Mouse (Mus musculus): Measurements from ENCODE around the gene Ccdc88b. TPM values are rescaled to one million over a fixed set of nuclear protein-coding genes. Genes with fewer than 3 reads are reported as not detected.

Ccdc88b gene
- polyA plus RNA-seq, 1 experiment, result 102 TPM

DNA sequence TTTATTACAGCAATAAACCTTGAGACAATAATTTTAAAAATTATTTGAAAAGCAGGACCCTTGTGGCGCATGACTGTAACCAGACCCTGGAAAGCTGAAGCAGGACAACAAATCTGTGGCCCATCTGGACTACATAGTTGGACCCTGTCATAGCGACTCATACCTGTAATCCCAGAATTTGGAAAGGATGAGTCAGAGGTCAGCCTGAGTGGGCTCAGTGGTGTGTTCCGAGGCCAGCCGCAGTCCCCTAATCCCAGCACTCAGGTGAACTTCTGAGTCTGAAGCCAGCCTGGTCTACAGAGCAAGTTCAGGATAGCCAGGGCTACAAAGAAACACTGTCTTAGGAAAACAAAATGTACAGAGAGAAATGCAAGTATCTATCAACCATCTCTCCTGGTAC is 3.4 kb upstream of the Ccdc88b start:
- TF ChIP-seq GATA1 (IDR thresholded peaks at IDR 0.05; ENCODE audit: low read length), result no peak

DNA sequence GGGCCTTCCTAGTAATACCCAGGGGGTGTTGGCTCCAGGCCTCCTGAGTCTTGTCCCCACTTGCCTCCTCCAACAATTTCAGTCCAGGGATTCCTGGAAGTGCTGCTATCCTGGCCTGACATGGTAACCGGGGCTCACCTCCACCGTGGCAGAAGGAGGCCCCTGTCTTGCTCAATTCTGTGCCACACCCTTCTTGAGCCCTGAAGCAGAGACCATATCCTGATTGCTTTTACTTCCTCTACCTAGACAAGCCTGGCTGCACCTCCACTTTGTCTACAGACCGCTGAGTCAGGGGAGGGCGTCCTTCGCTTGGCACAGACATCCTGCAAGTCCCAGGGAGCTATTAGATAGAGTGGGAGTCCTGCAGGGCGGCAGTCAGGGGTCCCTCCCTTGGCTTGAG is 2.7 kb upstream of the Ccdc88b start:
- TF ChIP-seq GATA1 (IDR thresholded peaks at IDR 0.05; ENCODE audit: low read length), result no peak

DNA sequence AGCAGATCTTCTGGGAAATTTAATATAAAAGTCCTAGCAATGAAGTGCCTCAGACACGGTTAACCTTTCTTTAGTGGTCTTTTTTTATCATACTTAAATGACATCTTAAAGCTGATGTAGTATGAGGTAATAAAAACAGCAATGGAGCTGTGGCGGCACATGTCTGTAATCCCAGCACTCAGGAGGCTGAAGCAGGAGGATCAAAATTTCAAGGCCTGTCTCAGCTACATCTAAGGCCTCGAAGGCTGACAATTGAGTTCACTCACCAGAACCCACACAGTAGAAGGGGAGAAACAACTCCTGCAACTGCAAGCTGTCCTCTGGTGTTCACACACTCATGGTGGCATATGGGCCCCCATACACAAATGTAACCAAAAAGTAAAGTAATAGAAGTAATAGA is 2.0 kb upstream of the Ccdc88b start:
- TF ChIP-seq GATA1 (IDR thresholded peaks at IDR 0.05; ENCODE audit: low read length), result no peak

DNA sequence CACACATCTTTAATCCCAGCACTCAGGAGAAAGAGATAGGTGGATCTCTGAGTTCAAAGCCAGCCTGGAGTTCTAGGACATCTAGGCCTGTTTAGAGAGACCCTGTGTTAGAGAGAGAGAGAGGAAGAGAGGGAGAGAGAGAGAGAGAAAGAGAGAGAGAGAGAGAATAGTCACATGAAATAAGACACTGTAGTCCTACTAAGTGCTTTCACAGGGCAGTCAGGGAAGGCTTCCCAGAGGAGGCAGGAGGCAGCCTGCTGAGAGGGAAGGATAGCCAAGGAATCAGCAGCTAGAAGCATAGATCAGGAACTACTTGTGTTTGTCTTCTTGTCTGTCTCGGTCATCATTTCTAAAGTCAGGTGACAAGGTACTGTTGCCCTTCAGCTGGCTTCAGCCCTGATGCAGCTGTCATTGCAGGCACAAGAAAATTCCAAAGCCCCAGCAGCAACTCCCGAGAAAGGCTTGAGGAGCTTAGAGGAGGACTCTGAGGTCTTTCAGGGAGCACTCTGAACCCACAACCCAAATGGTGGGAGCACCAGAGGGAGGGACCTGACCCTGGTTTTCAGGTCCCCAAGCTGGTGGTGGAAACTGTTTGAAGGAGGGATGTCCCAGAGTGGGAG is 1.1 kb upstream of the Ccdc88b start:
- TF ChIP-seq GATA1 (IDR thresholded peaks at IDR 0.05; ENCODE audit: low read length), result no peak

DNA sequence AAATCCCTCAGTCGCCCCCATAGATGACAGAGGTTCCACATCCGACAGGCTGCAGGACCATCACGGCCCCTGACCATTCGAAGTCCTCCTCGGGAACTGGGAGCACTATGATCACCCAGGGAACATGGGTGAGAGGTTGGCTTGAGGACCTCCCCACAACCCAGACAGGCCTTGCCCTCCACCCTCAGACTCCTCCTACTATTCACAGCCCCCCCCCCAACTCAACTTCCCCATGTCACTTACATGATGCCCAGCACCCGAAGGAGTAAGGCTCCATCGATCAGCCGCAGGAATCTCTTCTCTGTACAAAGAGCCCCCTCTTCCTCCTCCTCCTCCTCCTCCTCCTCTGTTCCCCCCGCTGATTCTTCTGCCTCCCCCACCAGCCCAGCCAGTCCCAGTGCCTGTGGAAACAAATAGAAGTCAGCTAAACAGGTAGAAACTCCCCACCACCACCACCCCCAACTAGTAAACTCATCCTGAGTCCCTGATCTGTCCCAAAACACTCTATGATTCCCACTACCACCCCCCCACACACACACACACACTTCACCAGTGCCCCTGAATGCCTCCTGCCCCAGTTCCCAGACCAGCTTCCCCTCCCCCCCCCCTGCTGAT is 513 bp downstream of the Ccdc88b start:
- no peak for TF ChIP-seq GATA1 (IDR thresholded peaks at IDR 0.05; ENCODE audit: low read length)

DNA sequence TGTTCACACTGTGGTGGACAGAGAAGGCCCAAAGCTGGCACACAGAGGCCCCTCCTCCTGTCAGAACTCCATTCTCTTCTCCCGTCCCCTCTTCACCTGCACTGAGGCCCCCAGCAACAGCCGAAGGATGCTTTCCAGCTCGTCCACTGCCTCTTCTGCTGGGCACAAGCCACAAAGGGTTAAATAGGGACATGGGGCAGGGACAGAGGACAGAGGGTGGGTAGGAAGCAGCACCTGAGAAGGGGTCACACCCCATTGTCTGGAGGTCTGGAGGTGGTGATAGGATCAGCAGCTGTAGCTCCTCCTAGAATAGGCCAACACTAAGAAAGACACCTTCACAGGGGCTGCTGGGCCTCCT is 1.0 kb downstream of the Ccdc88b start:
- TF ChIP-seq GATA1 (IDR thresholded peaks at IDR 0.05; ENCODE audit: low read length), result no peak

DNA sequence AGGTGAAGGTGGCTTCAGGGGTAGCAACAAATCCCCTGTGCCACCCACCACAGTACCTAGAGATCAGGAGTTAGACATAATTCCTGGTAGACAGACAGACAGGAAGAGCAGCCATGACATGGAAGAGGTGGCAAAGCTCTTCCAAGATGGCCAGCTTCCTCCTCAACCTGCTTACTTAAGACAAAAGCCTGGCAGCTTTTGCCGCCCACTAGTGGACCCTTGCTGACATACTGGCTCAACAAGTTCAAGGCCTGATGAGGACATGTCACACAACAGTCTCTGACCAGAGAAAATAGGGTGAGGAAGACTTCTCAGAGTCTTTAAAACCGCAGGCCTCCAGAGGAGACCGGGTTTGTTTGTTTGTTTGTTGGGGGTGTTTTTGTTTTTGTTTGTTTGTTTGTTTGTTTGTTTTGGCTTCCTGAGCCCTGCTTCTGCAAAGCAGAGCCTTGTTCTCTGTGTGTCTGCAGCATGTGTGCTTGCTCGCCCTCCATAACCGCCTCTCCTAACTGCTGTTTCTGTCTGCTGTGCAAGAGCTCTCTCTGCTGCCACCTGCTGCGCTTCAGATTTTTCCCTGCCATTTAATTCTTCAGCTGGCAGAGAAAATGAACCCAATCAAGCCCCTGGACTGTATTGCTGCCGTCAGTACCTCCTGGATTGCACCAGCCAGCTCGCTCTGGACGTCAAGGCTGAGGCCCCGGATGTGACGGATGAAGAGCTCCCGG is 1.6 kb downstream of the Ccdc88b start:
- TF ChIP-seq GATA1 (IDR thresholded peaks at IDR 0.05; ENCODE audit: low read length), result no peak

DNA sequence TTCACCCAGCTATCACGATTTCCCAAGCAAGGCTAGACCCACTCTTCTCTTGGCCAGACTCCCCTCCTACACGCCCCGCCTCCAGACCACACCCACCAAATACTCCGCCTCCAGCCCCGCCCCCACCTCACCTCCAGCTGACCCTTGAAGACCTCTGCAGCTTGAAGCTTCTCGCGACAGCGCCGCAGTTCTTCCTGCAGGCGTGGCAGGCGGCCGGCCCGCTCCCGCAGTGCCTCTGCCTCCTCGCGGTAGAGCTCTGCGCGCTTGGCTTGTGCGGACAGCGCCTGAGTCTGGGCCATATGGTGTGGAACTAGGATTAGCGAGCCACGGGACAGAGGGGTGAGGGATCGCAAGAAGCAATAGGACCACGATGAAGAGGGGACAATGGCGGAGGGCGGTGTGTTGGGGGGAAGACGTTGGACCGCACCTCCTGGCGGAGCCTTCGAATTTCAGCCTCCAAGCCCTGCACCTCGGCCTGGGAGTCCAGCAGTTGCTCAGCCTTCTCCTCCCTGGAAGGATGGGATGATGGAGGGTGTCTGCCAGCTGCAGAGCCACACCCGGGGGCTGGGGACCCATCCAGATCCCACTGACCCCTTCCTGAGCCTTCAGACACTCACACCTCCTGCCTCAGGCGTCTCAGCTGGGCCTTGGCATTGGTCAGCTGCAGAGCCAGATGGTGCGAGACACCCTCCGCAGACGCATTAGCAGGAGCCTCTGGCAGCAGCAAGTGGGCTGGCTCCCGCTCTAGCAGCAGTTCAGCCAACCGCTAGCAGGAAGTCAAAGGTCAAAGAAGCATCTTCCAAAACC is 2.6 kb downstream of the Ccdc88b start:
- no peak for TF ChIP-seq GATA1 (IDR thresholded peaks at IDR 0.05; ENCODE audit: low read length)

DNA sequence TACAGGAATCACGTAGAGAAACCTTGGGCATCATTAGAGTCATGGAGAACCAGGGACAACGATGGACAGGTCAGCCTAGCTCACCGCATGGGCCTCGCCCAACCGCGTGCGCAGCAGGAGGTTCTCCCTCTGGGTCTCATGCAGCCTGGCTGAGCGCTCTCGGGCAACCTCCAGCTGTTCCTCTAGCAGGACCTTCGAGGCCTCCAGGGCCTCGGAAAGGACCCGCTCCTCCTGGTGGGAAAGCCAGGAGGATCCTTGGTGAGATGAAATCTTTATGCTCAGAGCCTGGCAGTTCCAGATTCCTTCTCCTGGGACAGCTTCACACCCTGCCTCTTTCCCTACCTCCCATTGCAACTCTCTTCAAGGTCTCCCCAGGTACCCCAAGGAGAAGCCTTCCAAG is 3.4 kb downstream of the Ccdc88b start:
- no peak for TF ChIP-seq GATA1 (IDR thresholded peaks at IDR 0.05; ENCODE audit: low read length)

DNA sequence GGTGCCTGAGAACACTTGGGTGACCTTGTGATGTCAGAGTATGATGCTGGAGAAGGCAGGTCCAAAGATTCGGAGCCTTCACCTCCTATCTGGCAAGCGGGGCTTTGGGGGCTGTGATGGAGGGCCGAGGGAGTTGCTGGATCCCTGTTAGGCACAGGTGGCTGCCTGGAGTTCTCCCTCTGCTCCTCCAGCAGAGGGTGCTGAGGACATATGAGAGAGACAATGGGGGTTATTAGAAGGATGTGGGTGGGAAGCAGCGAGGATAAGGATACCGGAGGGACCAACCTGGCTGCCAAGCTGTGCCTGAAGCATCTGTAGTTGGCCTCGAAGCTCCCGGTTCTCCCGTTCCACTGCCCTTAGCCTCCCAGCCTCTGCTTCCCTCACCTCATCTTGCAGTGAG is 4.1 kb downstream of the Ccdc88b start:
- no peak for TF ChIP-seq GATA1 (IDR thresholded peaks at IDR 0.05; ENCODE audit: low read length)

DNA sequence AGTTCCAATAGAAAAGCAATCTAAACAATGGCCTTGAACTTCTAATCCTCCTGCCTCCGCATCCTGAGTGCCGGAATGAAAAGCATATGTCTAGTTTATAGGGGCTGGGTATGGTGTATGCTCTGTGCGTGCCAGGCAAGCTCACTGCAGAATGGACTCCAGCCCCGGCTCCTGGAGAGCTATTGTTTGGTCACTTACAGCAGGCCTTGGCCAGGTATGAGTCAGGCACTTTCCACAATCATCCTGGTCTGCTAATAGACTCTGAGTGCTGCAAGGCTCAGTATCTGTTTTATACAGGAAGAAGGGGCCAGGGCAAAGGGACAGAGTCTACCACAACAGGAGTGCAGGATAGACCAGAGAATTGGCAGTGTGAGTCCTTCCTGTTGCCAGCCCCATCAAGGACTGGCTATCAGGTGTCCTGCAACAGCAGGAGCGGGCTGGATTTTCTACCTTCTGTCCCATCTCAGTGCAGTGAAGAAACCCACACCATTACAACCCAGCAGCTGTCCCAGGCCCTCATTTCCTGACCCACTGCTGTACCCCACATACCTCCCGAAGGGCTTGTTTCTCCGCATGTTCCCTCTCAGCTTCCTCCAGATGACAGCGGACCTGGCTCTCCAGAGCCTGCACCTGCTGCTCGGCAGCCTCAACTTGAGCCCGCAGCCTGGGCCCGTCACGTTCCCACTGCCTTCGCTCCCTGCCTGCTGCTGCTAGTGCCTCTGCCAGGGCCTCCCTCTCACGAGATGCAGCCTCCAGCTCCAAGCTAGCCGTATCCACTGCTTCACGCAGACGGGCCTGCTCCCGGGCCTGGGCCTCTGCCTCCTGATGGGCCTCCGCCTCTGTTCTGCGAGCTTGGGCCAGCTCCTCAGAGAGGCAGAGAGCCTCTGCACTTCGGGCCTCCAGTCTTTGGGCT is 5.4 kb downstream of the Ccdc88b start:
- no peak for TF ChIP-seq GATA1 (IDR thresholded peaks at IDR 0.05; ENCODE audit: low read length)

DNA sequence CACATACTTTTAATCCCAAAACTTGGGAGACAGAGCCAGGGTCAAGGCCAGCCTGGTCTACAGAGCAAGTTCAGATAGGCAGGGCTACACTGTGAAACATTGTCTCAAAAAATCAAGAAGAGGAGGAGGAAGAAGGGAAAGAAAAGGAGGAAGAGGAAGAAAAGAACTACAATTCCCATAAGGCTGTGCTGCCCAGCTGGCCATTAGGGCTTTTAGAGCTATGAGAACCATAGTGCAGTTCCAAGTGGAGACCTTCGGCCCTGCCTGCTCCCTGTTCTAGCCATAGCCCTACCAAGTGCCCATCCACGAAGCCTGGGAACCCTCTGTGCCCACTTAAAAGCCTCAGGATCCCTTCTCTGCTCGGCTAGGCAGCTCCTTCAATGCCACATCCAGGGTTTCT is 6.5 kb downstream of the Ccdc88b start:
- TF ChIP-seq GATA1 (IDR thresholded peaks at IDR 0.05; ENCODE audit: low read length), result no peak

DNA sequence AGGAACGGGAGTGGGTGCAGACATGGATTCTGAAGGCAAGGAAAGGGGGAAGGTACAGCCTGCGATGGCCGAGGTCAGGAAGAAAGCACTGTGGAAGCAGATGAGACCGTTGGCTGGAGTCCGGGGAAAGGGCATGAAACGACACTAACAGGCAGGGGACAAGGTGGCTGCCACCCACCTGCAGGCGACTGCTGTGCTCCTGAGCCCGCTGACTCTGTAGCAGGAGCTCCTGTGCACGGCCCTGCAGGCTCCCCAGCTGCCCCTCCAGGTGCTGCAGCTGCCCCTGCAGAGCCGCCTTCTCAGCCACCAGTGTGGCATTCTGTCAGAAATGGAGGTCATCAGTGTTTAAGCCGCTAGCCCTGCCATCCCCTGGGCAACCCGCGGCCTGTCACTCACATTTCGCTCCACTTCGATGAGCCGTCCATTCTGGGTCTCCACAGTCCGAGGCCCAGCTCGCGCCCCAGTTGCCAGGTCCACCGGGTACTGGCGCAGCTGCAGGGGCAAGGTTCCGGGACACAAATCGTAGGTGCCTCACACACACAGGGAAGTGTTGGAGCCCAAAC is 8.4 kb downstream of the Ccdc88b start:
- no peak for TF ChIP-seq GATA1 (IDR thresholded peaks at IDR 0.05; ENCODE audit: low read length)

DNA sequence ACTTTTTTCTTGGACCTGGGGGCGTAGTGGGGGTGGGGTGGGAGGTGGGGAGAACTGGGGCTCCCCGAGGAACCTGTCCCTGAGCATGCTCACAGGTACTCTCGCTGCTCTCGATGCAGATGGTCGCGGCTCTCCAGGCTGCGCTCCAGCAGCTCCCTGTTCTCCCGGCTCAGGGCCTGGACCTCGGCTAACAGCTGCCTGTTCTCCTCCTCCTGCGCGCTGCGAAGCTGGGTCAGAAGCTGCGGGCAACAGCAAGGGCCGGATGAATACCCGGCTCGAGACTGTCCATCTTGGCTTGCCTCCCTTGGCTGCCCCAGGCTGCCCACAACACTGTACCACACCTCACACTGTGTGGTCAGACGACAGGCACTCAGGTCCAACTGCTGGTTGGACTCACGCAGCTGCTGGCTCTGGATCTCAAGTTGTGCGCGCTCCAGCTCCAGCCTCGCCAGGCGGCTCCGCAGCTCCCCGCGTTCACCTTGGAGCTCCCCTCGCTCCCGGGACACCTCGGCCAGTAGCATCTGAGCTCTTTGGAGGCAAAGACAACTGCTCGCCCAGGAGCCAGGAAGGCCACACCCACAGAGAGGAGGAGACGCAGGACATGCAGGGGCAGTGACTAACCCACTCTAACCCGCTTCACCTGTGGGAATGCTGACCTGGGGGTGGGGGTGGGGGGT is 10.0 kb downstream of the Ccdc88b start:
- no peak for TF ChIP-seq GATA1 (IDR thresholded peaks at IDR 0.05; ENCODE audit: low read length)
